Mouse (Mus musculus): ENCODE data around the gene Mtnr1a. TPM values are rescaled to one million over a fixed set of nuclear protein-coding genes. Genes with fewer than 3 reads are reported as not detected.
"Not testable (repeated sequence)": the region's sequence is repeated elsewhere in the genome, so short reads cannot be mapped to it uniquely, and the experiment has no call there.

The Mtnr1a gene
- total and polyA plus RNA-seq, 3 experiments, result not detected

- dilution Hi-C loops (cut with MboI; ENCODE audit: extremely low pct_ligation_motif_present, extremely low pct_unique_long_range_greater_than_20kb, low sequenced_read_pairs), result no loop called here
- DNase-seq (ENCODE audit: extremely low read depth), result no peak
Observed at GRCm38 (mm10) chr8:45062982-45063924, 5.7 kb upstream of the Mtnr1a start.

GRCm38 (mm10) chr8:45064197-45064869 lies 4.6 kb upstream of the Mtnr1a start:
- H3K9me3 ChIP-seq (replicated peaks; ENCODE audit: low read length), result peaks cover 60% of the 10 kb centered on the region
- H3K4me3 ChIP-seq (replicated peaks in 1 of 3; ENCODE audit: low read depth in 2 of 3, low read length in 2 of 3, poor library complexity in 1 of 3), result no peak overlapping the region
- H3K36me3 ChIP-seq (replicated peaks in 1 of 2; ENCODE audit: control insufficient read depth in 1 of 2, insufficient read depth in 1 of 2, low read length in 1 of 2), result no peaks in the 10 kb centered on the region
- dilution Hi-C loops (cut with MboI; ENCODE audit: extremely low pct_ligation_motif_present, extremely low pct_unique_long_range_greater_than_20kb, low sequenced_read_pairs) (no loop called here), in situ Hi-C loops (cut with MboI; ENCODE audit: low pct_ligation_motif_present, low pct_unique_long_range_greater_than_20kb, low sequenced_read_pairs) (no loop called here)
- H3K4me2 ChIP-seq (ENCODE audit: insufficient read depth, low read depth, poor library complexity, severe bottlenecking), result no peak overlapping the region
- no peaks in the 10 kb centered on the region for H3K4me1 ChIP-seq (ENCODE audit: control insufficient read depth in 1 of 2, insufficient read depth in 2 of 2)
- DNase-seq (ENCODE audit: extremely low read depth), result no peak
- TF ChIP-seq ZC3H11A (IDR thresholded peaks at IDR 0.05; ENCODE audit: low read depth, low read length), result no peak
- TF ChIP-seq RAD21 (IDR thresholded peaks at IDR 0.05; ENCODE audit: low read depth, low read length), result no peak
- TF ChIP-seq JUN (IDR thresholded peaks at IDR 0.05; ENCODE audit: insufficient read depth, low read depth, low read length), result no peak
- no peak for TF ChIP-seq MAFK (IDR thresholded peaks at IDR 0.05; ENCODE audit: insufficient replicate concordance, low read length)
- no peak for TF ChIP-seq MAZ (IDR thresholded peaks at IDR 0.05; ENCODE audit: low read depth, low read length)
- no peak for TF ChIP-seq USF2 (conservative IDR thresholded peaks at IDR 0.05; ENCODE audit: low read depth, low read length)
- no peak for TF ChIP-seq ELF1 (IDR thresholded peaks at IDR 0.05; ENCODE audit: low read depth, low read length)
- no peak for TF ChIP-seq SMC3 (IDR thresholded peaks at IDR 0.05; ENCODE audit: low read depth, low read length)
- TF ChIP-seq CTCF (conservative IDR thresholded peaks at IDR 0.05 in 1 of 2, IDR thresholded peaks at IDR 0.05 in 1 of 2; ENCODE audit: low read depth in 2 of 2, low read length in 2 of 2), result no peak
- TF ChIP-seq UBTF (IDR thresholded peaks at IDR 0.05; ENCODE audit: low read depth, low read length), result no peak
- no peak for TF ChIP-seq JUND (conservative IDR thresholded peaks at IDR 0.05; ENCODE audit: low read depth, low read length)
- no peak for TF ChIP-seq TBP (conservative IDR thresholded peaks at IDR 0.05; ENCODE audit: low read depth, low read length)
- no peak for TF ChIP-seq CHD1 (IDR thresholded peaks at IDR 0.05; ENCODE audit: low read depth, low read length)
- no peak for TF ChIP-seq ZMIZ1 (IDR thresholded peaks at IDR 0.05; ENCODE audit: low read depth, low read length)
- TF ChIP-seq NELFE (IDR thresholded peaks at IDR 0.05; ENCODE audit: low read depth, low read length), result no peak
- no peak for TF ChIP-seq MXI1 (IDR thresholded peaks at IDR 0.05; ENCODE audit: low read depth, low read length)
- TF ChIP-seq USF1 (IDR thresholded peaks at IDR 0.05; ENCODE audit: low read depth, low read length), result no peak
- TF ChIP-seq NRF1 (IDR thresholded peaks at IDR 0.05; ENCODE audit: low read depth, low read length), result no peak
- TF ChIP-seq IRF4 (IDR thresholded peaks at IDR 0.05; ENCODE audit: low read depth, low read length), result no peak
- H3K79me2 ChIP-seq (replicated peaks; ENCODE audit: control insufficient read depth, extremely low read depth, insufficient read depth, poor library complexity, severe bottlenecking), result no peaks in the 10 kb centered on the region
- H3K27ac ChIP-seq (ENCODE audit: insufficient read depth, low read depth), result no peak overlapping the region
- H3K9ac ChIP-seq (ENCODE audit: insufficient read depth, low read depth), result no peak overlapping the region
- no peaks in the 10 kb centered on the region for H3K27me3 ChIP-seq (replicated peaks)

More at GRCm38 (mm10) chr8:45062982-45063924, 5.7 kb upstream of the Mtnr1a start:
- TF ChIP-seq ETS1 (conservative IDR thresholded peaks at IDR 0.05; ENCODE audit: low read depth, low read length), result no peak
- no peak for TF ChIP-seq POLR2AphosphoS2 (IDR thresholded peaks at IDR 0.05; ENCODE audit: low read depth, low read length)
- TF ChIP-seq SIN3A (IDR thresholded peaks at IDR 0.05; ENCODE audit: low read length), result no peak
- TF ChIP-seq E2F4 (IDR thresholded peaks at IDR 0.05; ENCODE audit: insufficient replicate concordance, low read depth, low read length), result no peak
- TF ChIP-seq KAT2A (IDR thresholded peaks at IDR 0.05; ENCODE audit: insufficient replicate concordance, low read length), result no peak
- TF ChIP-seq JUN (IDR thresholded peaks at IDR 0.05; ENCODE audit: insufficient read depth, low read depth, low read length), result no peak
- Histone ChIP-seq H3K4me1 (ENCODE audit: control insufficient read depth in 1 of 2, insufficient read depth in 2 of 2) (no peaks in the 10 kb centered on the region), H3K36me3 (replicated peaks in 1 of 2; ENCODE audit: control insufficient read depth in 1 of 2, insufficient read depth in 1 of 2, low read length in 1 of 2) (no peaks in the 10 kb centered on the region), H3K9ac (ENCODE audit: insufficient read depth, low read depth) (no peak overlapping the region), H3K27me3 (replicated peaks) (no peaks in the 10 kb centered on the region), H3K4me2 (ENCODE audit: insufficient read depth, low read depth, poor library complexity, severe bottlenecking) (no peak overlapping the region), H3K27ac (ENCODE audit: insufficient read depth, low read depth) (no peak overlapping the region), H3K79me2 (replicated peaks; ENCODE audit: control insufficient read depth, extremely low read depth, insufficient read depth, poor library complexity, severe bottlenecking) (no peaks in the 10 kb centered on the region), H3K9me3 (replicated peaks; ENCODE audit: low read length) (peaks cover 59% of the 10 kb centered on the region), H3K4me3 (replicated peaks in 1 of 3; ENCODE audit: low read depth in 2 of 3, low read length in 2 of 3, poor library complexity in 1 of 3) (no peak overlapping the region)
- in situ Hi-C loops (cut with MboI; ENCODE audit: low pct_ligation_motif_present, low pct_unique_long_range_greater_than_20kb, low sequenced_read_pairs), result no loop called here

GRCm38 (mm10) chr8:45065391-45065790 lies 3.5 kb upstream of the Mtnr1a start:
- dilution Hi-C loops (cut with MboI; ENCODE audit: extremely low pct_ligation_motif_present, extremely low pct_unique_long_range_greater_than_20kb, low sequenced_read_pairs); DNase-seq (ENCODE audit: extremely low read depth); H3K4me1 ChIP-seq (ENCODE audit: control insufficient read depth in 1 of 2, insufficient read depth in 2 of 2); H3K4me3 ChIP-seq (replicated peaks in 1 of 3; ENCODE audit: low read depth in 2 of 3, low read length in 2 of 3, poor library complexity in 1 of 3); H3K9ac ChIP-seq (ENCODE audit: insufficient read depth, low read depth); in situ Hi-C loops (cut with MboI; ENCODE audit: low pct_ligation_motif_present, low pct_unique_long_range_greater_than_20kb, low sequenced_read_pairs); H3K36me3 ChIP-seq (replicated peaks in 1 of 2; ENCODE audit: control insufficient read depth in 1 of 2, insufficient read depth in 1 of 2, low read length in 1 of 2); H3K27ac ChIP-seq (ENCODE audit: insufficient read depth, low read depth); H3K4me2 ChIP-seq (ENCODE audit: insufficient read depth, low read depth, poor library complexity, severe bottlenecking); H3K79me2 ChIP-seq (replicated peaks; ENCODE audit: control insufficient read depth, extremely low read depth, insufficient read depth, poor library complexity, severe bottlenecking); H3K27me3 ChIP-seq (replicated peaks): not testable (repeated sequence)
- peaks cover 66% of the 10 kb centered on the region for H3K9me3 ChIP-seq (replicated peaks; ENCODE audit: low read length)
